Mouse (Mus musculus) lung, postnatal 14 days (tissue): ENCODE data around the gene Tbc1d8b.
"Not testable (repeated sequence)": the region's sequence is repeated elsewhere in the genome, so short reads cannot be mapped to it uniquely, and the experiment has no call there.

Source experiments
- DNase-seq: peaks from one replicate; pipeline ENCODE4 v3.0.0; 2021

Gene Tbc1d8b

DNA sequence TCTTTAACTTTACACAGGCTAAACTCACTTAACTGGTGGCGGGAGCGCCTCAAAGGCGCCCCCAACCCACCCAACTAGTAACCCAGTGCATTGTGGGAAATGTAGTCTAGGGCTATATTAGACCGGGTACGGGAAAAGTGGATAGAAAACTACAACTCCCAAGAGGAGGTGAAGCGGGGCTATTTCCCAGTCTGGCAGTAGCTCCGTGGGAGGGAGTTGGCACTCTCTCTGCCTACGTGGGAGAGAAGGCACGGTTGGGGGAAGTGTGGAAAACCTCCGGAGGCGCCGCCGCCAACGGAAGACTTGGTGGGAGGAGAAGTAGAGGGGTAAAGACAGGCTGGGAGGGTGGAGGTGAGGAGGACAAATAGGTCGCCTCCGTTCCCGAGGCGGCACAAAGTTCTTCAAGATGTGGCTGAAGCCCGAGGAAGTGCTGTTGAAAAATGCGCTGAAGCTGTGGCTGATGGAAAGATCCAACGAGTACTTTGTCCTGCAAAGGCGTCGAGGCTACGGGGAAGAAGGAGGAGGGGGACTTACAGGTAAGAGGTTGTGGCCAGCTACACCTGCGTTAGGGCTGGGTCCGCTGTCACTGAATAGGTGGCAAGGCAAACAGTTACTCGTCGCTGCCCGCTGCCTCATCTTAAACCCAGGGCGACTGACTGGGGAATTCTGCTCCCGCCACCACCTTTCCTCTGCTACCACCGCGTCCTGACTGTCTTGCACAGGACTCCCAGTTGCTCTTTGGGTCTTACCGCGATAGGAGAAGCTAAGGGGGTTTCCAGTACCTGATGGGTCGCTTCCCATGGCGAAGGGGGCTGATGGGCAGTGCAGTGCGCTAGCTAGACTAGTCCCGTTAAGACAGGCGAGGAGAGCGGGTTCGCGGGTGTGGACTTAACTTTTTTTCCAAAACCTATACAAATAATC lies at the start of gene Tbc1d8b:
Gene Tbc1d8b (plus strand): TSS at position 222 of the 921 bp plus-strand sequence.
- DNase-seq = peak; percentile 82

DNA sequence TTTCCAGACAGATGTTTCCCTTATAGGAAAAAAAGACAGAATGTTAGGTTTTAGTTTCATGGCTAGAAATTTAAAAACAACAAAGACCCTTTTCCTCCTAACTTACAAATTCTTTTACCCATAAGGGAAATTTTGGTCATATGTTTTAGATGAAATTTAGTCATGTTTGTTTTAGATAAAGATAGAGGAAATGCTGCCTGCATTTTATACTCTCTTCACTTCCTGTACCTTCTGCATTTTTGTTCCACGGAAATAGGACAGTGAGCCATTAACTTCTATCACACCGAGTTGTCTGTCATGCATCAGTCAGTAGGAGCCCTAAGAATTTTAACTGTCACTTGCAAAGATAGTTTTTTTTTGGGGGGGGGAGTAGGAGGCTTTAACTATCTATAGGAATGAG lies 45.1 kb upstream of the Tbc1d8b start:
- no peak for DNase-seq

- DNase-seq = no peak
Observed at GRCm38 (mm10) chrX:139640418-139640817, 44.4 kb upstream of the Tbc1d8b start.

- no peak for DNase-seq
Observed at GRCm38 (mm10) chrX:139652226-139652625, 32.6 kb upstream of the Tbc1d8b start.

DNA sequence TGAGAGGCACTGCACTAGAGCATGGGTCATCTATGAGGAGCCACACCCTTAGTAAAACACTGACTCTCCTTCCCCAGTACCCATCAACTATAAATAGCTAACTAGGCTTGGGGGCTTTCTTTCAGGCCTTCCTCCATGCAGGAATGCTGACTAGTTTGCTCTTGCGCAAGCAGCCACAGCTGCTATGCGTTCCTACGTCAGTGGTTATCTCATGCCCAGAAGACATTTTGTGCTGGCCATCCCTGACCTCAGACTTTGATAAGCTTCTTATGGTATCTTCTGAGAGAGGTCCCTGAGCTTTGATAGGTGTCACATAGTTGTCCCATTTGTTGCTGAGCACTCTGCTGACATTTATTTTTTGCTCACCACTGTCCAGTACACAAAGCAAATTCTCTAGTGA lies 31.5 kb upstream of the Tbc1d8b start:
- no peak for DNase-seq

DNA sequence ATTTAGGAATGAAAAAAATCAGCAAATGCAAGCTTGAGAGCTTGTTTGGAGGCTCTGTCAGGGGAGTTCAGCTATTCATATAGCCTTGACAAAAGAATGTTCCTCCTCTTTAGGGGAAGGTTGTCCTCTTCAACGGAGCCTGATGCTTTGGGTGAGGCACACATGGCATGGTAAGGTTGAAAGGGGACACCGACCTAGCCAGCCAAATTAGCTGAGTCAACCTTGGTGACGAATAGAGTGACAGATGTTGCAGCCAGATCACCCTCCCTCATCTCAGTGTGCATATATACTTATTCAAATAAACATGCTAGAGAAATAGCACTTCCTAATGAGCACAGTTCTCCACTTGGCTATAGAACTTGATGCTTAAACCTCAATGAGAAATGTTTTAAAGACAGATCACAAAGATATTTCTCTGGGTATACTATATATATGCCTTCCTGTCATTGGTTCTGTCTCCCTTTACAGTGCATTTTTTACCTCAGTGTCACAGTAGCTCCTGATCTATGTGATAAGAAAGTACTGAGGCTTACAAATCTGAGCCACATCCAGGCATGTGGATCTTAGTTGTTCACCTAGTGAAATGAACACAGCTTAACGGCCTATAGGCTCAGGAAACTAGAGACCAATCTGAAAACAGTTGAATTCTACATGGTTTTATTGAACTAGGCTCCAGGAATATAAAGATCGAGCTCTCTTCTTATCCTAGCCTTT lies 30.3 kb upstream of the Tbc1d8b start:
- DNase-seq = no peak

GRCm38 (mm10) chrX:139662111-139662510 lies 22.7 kb upstream of the Tbc1d8b start:
- no peak for DNase-seq

GRCm38 (mm10) chrX:139665829-139666228 lies 19.0 kb upstream of the Tbc1d8b start:
- DNase-seq = peak; percentile 4

- DNase-seq = no peak
Observed at GRCm38 (mm10) chrX:139684410-139684774, 404 bp upstream of the Tbc1d8b start.

DNA sequence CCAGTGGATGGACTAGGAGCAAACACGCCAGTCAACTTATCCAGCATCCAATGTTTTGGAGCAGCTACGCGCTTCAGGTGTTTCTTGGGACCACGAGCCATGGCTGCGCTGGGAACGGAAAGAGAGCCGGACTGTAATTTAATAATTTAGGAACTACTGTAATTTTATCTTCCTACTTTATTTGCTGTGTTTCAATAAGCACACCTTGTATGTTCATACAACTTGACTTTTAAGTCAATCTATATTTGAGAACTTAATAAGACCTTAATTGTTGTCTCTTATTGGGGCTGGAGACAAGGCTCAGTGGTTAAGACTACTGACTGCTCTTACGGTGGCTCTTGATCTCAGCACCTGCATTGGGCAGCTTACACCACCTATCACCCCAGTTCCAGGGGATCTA lies 29.6 kb downstream of the Tbc1d8b start, which contains the start of gene Gm15013:
Gene Gm15013 (minus strand): TSS at position 101 of the 400 bp plus-strand sequence.
- DNase-seq = no peak

DNA sequence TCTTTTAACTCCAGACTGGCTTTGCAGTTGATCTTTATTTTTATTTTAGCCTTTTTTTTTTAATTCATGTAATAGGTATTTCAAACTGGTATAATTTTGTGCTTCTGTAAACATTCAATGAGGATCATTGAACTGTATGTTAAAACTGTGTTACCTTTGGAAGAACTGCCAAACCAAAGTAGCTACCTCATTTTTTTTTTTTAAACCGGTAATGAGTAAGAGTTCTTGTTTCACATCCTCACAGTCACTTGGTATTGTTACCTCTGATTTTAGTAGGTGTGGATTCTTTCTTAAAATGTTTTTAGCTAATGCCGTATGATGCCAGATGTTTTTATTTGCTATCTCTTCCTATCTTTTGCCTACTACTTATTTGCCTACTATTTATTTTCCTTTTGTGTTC lies 37.6 kb downstream of the Tbc1d8b start:
- no peak for DNase-seq

- DNase-seq = no peak
Observed at GRCm38 (mm10) chrX:139730541-139730940, 45.7 kb downstream of the Tbc1d8b start.

DNA sequence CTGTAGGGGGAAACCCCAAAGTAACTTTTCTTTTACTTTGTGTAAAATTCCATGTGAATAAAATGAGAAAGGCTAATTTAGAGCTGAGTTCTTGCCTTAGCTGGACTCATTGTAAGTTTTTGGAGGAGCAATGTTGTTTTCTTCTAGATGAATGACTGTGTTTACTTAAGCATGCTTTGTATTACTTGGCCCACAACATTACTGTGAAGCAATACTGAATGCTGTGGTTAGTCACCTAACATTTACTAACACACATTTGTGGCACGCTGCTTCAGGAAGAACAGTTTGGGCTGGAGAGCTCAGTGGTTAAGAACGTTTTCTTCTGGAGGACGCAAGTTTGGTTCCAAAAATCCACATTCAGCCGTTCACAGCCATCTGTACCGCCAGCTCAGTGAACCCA lies 52.3 kb downstream of the Tbc1d8b start:
- no peak for DNase-seq

- peak; percentile 56 for DNase-seq
Observed at GRCm38 (mm10) chrX:139751855-139752254, 67.1 kb downstream of the Tbc1d8b start.

DNA sequence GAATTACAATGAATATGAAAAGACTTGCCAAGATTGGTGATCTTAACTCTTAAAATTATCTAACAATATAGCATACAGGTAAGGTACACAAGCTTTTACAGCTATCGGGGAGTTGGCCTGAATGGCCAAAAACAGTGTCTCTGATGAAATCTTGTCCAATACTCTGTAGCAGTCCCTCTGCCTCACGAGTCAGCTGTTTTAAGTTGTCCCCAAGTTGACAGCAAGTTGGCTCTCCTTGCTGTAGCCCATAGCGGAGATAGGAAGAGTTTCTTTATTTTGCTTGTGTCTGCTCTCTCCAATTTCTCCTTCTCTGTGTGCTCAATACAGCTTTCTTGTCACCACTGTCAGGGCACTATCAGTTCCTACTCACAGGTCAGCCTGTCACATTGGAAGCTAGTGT lies 73.8 kb downstream of the Tbc1d8b start:
- not testable (repeated sequence) for DNase-seq

DNA sequence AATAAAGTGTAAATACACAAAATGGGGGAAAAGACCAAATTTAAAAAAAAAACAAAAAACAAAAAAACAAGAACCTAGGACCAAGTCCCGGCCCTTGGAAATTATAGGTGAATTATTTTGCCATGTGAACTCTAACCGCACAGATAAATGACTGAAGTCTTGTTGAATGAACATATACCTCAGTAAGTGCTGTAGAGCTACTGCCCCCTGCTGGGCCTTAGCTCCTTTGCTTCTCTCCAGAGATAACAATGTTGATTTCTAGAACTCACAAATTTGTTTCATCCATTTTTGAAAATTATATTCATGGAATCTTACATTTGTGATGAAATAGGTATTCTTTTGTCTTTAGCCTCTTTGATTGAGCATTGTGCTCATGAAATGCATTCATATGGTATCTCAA lies 77.8 kb downstream of the Tbc1d8b start:
- DNase-seq = peak; percentile 29

- DNase-seq = no peak
Observed at GRCm38 (mm10) chrX:139769975-139770637, 85.3 kb downstream of the Tbc1d8b start.

DNA sequence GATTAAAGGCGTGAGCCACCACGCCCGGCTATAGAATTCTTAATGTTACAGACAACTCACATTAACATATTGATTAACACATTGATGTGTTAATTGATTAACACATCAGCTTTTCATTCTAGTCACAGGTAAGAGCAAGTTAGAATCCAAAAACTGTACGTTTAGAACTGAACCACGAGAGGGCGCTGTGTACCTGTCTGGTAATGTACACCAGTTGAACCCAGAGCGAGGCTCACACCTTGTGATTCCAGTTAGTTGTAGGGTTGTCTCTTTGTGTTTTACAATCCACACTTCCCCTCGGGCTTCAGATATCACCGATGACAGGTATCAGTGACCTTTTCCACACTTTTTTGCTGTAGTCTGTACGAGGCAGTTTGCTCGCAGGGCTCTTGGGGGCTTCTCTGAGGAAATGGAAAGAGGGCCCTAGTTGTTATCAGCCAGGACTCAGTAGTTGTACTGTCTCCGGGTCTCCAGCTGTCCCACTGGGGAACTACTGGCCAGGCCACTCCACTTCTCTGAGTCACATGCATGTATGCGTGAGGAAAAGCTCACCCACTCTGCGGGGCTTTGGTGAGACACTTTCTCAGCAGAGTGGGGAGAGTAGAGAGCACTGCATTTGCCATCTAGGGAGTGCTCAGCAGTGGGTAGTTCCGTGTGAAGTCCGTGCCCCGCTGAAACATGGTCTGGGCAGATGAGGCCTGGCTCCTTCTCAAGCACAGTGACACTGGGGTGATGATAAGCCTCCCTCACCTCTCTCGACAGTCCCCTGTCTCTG lies 89.7 kb downstream of the Tbc1d8b start:
- DNase-seq = peak; percentile 69

DNA sequence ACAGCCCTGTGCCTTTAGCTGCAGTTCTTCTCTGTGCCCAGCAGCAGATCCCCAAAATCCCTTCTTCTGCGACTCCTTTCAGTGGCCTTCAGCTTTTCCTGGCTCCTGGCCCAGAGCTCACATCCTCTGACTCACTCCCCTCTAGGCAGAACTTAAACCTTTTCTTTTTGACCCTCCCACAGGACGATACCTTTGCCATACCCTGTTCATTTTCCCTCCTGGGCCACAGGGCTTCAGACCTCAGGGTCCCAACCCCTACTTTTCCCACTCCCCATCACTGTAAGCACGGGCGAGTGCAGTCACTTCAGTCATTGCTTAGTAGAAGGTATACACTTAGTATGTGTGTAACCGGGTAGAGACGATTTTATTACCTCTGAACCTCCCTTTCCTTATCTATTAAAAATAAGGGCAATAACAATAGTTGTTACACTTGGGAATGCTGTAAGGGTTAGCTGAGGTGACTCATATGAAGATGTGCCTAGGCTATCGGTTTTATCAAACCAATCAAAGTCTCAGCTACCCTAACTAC lies 90.4 kb downstream of the Tbc1d8b start:
- no peak for DNase-seq

DNA sequence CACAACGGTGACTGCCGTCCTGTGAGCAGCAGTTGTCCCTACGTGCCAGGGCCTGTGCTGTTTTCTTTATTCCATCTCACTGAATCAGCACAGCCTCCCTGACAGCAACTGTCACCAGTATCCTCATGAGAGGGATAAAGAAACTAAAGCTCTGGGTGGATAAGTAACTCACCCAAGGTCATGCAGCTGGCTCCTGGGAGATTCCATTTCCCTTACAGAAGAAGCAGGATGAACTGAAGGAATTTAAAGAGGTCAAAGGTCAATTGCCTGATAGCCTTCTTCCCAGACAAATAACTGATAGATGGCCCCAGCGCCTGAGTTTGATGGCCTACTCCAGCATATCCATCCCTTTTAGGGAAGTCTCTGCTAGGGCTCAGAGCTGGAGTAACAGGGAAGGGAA lies 92.6 kb downstream of the Tbc1d8b start:
- no peak for DNase-seq

DNA sequence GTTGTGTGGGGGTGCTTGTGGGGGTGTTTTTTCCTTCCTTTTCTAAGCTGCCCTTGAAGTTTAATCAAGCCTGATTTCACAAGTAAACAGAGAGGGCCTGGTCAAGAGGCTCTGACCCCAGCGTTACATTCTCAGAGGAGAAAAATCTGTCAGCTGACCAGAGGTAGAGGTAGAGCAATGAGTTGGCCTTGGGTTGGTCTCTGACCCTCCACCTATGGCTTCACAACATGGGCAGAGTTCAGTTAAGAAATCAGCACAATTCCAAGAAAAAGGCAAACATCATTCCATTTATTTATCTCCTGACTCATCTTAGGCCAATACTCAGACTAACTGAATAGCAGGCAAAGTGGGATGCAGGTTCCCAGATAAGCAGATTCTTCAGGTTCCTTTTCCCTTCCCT lies 94.1 kb downstream of the Tbc1d8b start:
- no peak for DNase-seq

GRCm38 (mm10) chrX:139779401-139779800 lies 94.6 kb downstream of the Tbc1d8b start:
- no peak for DNase-seq
